Comparison of ENCODE assay signal across 7 mouse cellular contexts in the genomic region with DNA sequence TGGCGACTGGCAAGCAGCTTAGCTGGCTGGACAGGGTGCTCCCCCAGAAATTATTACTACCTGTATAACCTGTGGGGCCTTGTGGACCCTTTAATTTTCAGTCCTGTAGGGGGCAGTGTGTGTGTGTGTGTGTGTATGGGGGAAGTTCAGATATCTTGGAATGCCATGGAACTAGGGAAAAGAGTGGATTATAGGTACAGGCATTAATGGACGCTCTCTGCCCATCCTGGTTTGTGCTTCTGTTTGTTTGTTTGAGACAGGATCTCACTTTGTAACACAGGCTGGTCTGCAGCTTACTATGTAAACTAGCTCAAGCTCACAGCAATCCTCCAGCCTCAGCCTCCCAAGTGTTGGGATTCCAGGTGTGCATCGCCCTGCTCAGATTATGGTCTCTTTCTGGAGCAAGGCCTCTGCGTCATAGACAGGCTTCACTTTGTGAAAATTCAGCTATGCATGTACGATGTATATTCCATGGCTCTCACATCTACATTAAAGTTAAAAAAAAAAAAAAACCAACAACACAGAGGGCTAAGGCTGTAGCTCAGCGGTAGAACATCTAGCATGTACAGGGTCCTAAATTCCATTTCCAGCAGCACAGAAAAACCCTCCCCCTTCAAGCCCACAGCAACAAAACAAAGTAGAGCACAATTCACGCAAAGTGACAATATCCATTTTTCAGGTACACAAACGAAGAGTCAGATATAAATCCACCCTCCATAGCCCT. TPM values are rescaled to one million over a fixed set of nuclear protein-coding genes. Genes with fewer than 3 reads are reported as not detected.
DNase-seq lines count a peak whose midpoint lies in the region; ATAC-seq and TF ChIP-seq lines count a peak whose summit lies in the region.

No protein-coding gene starts in this region.

- H3K4me3 ChIP-seq in C2C12 (ENCODE audit: insufficient read depth, poor library complexity, severe bottlenecking) = peak overlapping the region; percentile 24
- peak overlapping the region; percentile 65 for H3K4me3 ChIP-seq in E14TG2a.4 (replicated peaks; ENCODE audit: low read length)
- peak overlapping the region; percentile 34; the same call in 1 of the 2 replicates for H3K4me3 ChIP-seq in kidney, embryonic 14.5 days (ENCODE audit: low read length)
- H3K4me3 ChIP-seq in stomach, embryonic 16.5 days (replicated peaks; ENCODE audit: low read length) = peak overlapping the region; percentile 47

- H3ac ChIP-seq in C2C12 (ENCODE audit: control insufficient read depth, insufficient read length, low read depth) = peak overlapping the region; percentile 9

- H3K9me3 ChIP-seq in E14TG2a.4 (ENCODE audit: low read length) = no peaks in the 10 kb centered on the region
- H3K9me3 ChIP-seq in kidney, embryonic 14.5 days (ENCODE audit: control insufficient read depth, low read length) = no peaks in the 10 kb centered on the region
- H3K9me3 ChIP-seq in stomach, embryonic 16.5 days (replicated peaks; ENCODE audit: control insufficient read depth, low read length) = no peaks in the 10 kb centered on the region

- TF ChIP-seq CTCF in C2C12 (IDR thresholded peaks at IDR 0.05; ENCODE audit: control insufficient read depth, insufficient read depth, insufficient read length) = no peak
- TF ChIP-seq CTCF in E14TG2a.4 (conservative IDR thresholded peaks at IDR 0.05; ENCODE audit: low read length) = peak; percentile 45

- ATAC-seq in kidney, embryonic 14.5 days (ENCODE audit: low FRiP score, low TSS enrichment) = peak; percentile 38
- peak; percentile 35; the same call in 1 of the 2 replicates for ATAC-seq in stomach, embryonic 16.5 days (ENCODE audit: insufficient read depth, low FRiP score)

- H3K4me2 ChIP-seq in kidney, embryonic 14.5 days (replicated peaks; ENCODE audit: low read depth, low read length) = peak overlapping the region; percentile 30
- H3K4me2 ChIP-seq in stomach, embryonic 16.5 days (ENCODE audit: low read depth, low read length) = peak overlapping the region; percentile 52

- peak overlapping the region; percentile 21 for H3K27ac ChIP-seq in kidney, embryonic 14.5 days (ENCODE audit: low read depth, low read length)
- peak overlapping the region; percentile 92 for H3K27ac ChIP-seq in stomach, embryonic 16.5 days (ENCODE audit: low read length)

- no peaks in the 10 kb centered on the region for H3K36me3 ChIP-seq in C2C12 (ENCODE audit: control insufficient read depth, insufficient read depth)
- no peaks in the 10 kb centered on the region for H3K36me3 ChIP-seq in E14TG2a.4 (ENCODE audit: insufficient read depth, low read length)
- H3K36me3 ChIP-seq in kidney, embryonic 14.5 days (ENCODE audit: control insufficient read depth, insufficient read depth, low read length) = no peaks in the 10 kb centered on the region
- H3K36me3 ChIP-seq in stomach, embryonic 16.5 days (ENCODE audit: control insufficient read depth, insufficient read depth, low read length) = no peaks in the 10 kb centered on the region

- H3K27me3 ChIP-seq in C2C12 (ENCODE audit: control insufficient read depth, insufficient read depth, insufficient read length) (no peaks in the 10 kb centered on the region), E14TG2a.4 (ENCODE audit: insufficient read depth, low read length) (no peaks in the 10 kb centered on the region)
- H3K27me3 ChIP-seq in kidney, embryonic 14.5 days (ENCODE audit: control insufficient read depth, insufficient read depth, low read length) = 0 out of 2 replicates have a peak, but pooled peaks cover 3% of the 10 kb centered on the region
- no peaks in the 10 kb centered on the region; the same call in 1 of the 2 replicates for H3K27me3 ChIP-seq in stomach, embryonic 16.5 days (ENCODE audit: control insufficient read depth, insufficient read depth, low read length)

- no peaks in the 10 kb centered on the region for H3K79me3 ChIP-seq in C2C12 (ENCODE audit: low read depth)

- H3K79me2 ChIP-seq in C2C12 (ENCODE audit: control insufficient read depth, insufficient read depth) = no peaks in the 10 kb centered on the region

- peak overlapping the region; percentile 14; the same call in 1 of the 2 replicates for H3K9ac ChIP-seq in kidney, embryonic 14.5 days (ENCODE audit: low read depth, low read length)
- H3K9ac ChIP-seq in stomach, embryonic 16.5 days (ENCODE audit: low read length) = peak overlapping the region; percentile 68

- DNase-seq in cerebellum, adult 9-11 months = peak; percentile 68
- peak; percentile 62 for DNase-seq in forelimb bud, embryonic 11.5 days (ENCODE audit: low read depth, low spot score)
- peak; percentile 67 for DNase-seq in lung, postnatal 10 days

- peaks cover 33% of the 10 kb centered on the region for H3K4me1 ChIP-seq in E14TG2a.4 (replicated peaks; ENCODE audit: low read depth, low read length)
- H3K4me1 ChIP-seq in kidney, embryonic 14.5 days (ENCODE audit: control insufficient read depth, insufficient read depth, low read length) = no peaks in the 10 kb centered on the region
- peaks cover 5% of the 10 kb centered on the region; the same call in 1 of the 2 replicates for H3K4me1 ChIP-seq in stomach, embryonic 16.5 days (ENCODE audit: control insufficient read depth, insufficient read depth, low read length)

- 35% methylated on average over 8 of the region's 8 CpGs for WGBS in kidney, embryonic 14.5 days
- 23% methylated on average over 8 of the region's 8 CpGs for WGBS in stomach, embryonic 16.5 days

TF ChIP-seq in C2C12, 6 proteins besides CTCF, POLR2A, EP300 and RAD21:
- TF ChIP-seq CEBPB (IDR thresholded peaks at IDR 0.05; ENCODE audit: low read depth) (no peak), MAX (IDR thresholded peaks at IDR 0.05) (no peak), FOSL1 (IDR thresholded peaks at IDR 0.05; ENCODE audit: insufficient read depth, low read length, poor library complexity, severe bottlenecking) (no peak), MYOG (IDR thresholded peaks at IDR 0.05; ENCODE audit: control insufficient read depth, extremely low read depth, insufficient read length) (no peak), USF1 (IDR thresholded peaks at IDR 0.05; ENCODE audit: low read depth) (no peak), MYOD1 (IDR thresholded peaks at IDR 0.05; ENCODE audit: control insufficient read depth, insufficient read length, low read depth) (no peak)

RNA-seq across cellular contexts. Expression of gene Ddx3x, which starts 50.7 kb away (rescaled TPM):
- 63.1 TPM for polyA plus RNA-seq in C2C12 (2012; fragmentation: generic; extraction: Trizol)
- 131 and 161 TPM in 2 replicates for polyA plus RNA-seq in kidney, embryonic 14.5 days (2014; fragmentation: Nextera tagmentation; extraction: Ambion mirVana)
- 116 and 117 TPM in 2 replicates for polyA plus RNA-seq in stomach, embryonic 16.5 days (2015; fragmentation: Nextera tagmentation; extraction: Ambion mirVana)

Comparison
In these comparisons a context has a peak if more than half of its experiments do, and no peak if none do; other contexts are left out.
1. Peak in every context shown above with its lines: DNase-seq, ATAC-seq, H3K4me3 ChIP-seq and H3K27ac ChIP-seq.